Mouse (Mus musculus) layer of hippocampus, postnatal 36 days (tissue): ENCODE results near the gene Syt2. TPM values are rescaled to one million over a fixed set of nuclear protein-coding genes. Genes with fewer than 3 reads are reported as not detected.
A peak's percentile ranks its signal among the peaks of the same experiment; 100 is the strongest.

Source experiments
- DNase-seq, 2 experiments: peaks; one replicate each; pipeline ENCODE4 v3.0.0; 2022
- total RNA-seq, 2 experiments: library from RNA; stranded (reverse); gene quantifications; 2 replicates each; pipeline ENCODE4 v1.2.3; 2021

Syt2 gene
- total RNA-seq, 2 experiments from 2014 or later, result 21.4 to 23.5 TPM

DNA sequence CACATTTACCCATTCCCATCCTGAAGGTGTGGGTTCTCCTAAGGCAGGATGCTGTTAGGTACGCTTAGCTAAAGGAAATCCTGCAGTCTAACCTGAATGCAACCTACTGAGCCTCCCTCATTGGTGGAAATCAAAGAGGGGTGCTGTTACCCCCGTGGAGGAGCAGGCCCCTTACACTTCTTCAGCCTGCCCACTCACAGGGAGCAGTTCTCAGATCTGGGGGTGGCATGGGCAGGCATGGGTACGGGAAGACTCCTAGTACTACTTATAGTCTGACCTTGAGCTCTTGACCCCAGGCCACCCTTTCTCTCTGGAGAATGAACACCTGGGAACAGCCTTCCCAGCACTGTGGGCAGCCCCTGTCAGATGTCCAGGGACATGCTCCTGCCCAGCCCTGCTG is 61.0 kb downstream of the Syt2 start:
- DNase-seq, result no peak

DNA sequence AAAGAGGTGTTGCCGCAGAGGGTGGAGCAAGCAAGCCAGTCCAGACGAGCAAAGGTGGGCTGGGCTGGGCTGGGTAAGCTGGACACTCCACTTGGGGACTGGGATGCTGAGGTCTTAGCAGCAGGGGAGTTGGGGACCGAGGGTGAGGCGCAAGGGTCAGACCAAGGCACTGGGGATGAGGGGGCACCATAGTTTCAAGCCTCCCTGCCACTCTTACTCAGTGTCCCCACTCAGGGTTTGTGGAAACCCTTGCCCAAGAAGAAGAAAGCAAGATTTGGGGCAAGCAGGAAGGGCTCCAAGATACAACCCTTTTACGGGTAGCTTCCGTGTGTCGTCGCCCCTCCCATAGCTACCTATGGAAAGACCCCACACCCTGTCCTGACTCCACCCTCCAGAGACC is 61.8 kb downstream of the Syt2 start:
- no peak for DNase-seq

DNA sequence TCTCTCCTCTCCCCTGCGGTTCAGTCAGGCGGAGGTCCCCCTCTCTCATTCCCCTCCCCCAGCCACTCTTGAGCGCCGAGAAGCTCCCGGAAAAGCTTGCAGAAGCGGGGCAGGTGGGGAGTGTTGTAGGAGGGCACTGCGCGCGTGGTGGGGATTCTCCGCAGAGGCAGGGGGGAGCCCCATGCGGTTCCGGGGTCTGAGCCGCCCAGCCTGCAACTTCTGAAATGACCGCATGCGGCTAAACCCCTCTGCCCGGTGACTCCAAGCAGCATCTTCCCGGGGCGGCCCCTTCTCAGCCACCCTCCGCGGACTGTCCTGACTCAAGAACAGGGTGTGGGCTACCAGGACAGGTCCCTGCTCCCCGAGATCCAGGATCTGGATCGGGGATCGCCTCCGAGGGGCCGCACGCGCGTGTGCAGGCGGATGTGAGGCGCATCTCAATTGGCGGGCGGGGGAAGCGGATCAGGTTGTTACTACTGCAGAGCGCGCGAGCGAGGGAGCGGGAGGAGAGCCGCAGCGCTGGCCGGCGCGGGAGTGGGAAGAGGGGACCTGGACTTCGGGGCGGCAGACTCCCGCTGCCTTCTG is 62.4 kb downstream of the Syt2 start:
- peak; percentile 19 to 37 for DNase-seq

DNA sequence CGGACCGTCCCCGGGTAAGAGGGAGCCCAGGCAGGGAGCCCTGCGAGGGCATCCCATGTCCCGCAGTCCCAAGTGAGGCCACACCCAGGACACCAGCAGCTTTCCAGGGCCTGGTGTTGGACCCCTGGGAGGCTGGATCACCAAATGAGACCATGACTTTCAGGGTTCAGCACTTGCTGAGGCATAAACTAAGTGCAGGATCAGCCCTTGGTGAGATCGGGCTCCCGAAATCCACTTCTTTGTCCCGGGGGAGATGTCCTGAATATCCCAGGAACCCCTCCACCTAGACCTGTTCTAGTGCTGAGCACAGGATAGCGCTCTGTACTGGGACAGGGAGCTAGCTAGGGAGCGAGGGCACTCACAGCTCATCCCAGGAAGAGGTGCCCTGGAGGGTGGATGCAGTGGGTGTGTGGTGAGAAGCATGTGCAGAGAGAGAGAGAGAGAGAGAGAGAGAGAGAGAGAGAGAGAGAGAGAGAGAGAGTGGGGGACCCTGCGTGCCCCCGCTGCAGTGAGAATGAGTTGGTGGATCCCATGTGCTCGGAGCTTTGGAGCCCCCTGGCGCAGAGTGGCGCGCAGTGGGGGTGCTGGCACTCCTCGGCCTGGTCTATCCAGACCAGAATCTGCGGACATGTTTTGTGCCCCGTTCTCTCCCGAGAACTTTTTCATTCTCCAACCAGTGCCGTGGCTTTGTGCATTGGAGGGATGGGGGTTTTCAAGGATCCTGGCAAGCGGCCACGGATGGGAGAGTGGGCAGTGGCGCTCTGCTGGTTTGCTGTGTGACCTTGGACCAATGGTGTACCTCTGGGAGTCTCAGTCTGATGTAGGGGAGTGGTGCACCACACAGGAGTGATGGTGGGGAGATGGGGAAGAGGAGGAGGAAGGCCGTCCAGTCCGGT is 63.2 kb downstream of the Syt2 start:
- no peak for DNase-seq

DNA sequence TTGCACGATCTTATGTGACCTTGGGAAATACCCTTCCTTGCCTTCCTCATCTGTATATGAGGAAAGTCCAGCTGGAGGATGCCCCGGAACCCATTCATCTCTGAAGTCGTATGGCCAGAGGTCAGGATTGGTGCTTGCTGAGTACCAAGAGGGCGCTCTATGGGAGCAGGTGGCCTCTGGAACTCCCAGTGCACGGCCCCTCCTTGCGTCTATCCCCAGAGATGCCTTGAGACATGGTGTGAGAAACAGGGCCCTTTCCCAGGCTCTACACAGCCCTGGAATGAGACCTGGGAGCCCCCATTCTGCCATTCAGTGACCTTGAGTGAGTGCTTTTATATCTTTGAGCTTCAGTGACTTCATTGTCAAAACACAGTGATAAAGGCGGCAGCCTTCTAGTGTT is 64.6 kb downstream of the Syt2 start:
- DNase-seq, result no peak

DNA sequence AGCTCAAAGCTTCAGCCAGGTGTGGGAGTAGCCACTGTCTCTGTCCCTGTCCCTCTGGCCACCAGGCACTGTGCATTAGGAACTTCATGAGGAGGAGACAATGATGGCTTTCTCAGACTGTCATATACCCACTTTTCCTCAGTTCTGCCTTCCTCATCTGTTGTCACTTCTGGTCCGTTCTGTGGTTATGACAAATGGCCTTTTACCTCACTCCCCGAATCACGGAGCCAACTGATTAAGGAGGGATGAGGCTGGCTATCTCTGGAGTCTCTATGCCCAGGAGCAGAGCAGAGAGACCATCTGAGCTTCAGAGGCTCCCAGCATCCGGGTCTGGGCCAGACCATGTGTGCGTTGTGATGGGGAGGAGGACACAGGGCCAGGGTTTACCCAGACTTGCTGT is 65.2 kb downstream of the Syt2 start:
- DNase-seq, result no peak

DNA sequence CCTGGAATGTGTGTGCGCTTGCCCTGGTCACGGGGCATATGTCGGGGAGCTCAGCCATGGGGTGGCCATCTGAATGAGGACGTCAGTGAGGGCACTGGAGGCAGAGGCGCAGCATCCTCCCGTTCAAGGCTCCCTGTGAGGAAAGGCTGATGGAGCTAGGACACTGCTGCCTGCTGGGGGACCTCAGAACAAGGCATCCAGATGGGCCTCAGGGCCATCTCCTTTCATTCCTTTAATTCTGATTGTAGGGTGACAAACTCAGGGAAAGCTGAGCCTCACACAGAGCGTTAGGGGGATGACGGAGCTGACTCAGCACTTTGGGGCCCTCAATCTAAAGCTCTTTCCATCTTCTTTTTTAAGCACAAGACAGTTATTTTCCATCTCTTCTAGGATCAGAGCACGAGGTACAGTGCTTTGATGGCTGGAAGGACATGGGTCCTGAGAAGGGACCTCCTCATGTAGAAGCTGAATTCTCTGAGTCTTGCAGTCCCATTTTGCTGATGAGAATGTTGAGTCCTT is 66.4 kb downstream of the Syt2 start:
- DNase-seq, result no peak

DNA sequence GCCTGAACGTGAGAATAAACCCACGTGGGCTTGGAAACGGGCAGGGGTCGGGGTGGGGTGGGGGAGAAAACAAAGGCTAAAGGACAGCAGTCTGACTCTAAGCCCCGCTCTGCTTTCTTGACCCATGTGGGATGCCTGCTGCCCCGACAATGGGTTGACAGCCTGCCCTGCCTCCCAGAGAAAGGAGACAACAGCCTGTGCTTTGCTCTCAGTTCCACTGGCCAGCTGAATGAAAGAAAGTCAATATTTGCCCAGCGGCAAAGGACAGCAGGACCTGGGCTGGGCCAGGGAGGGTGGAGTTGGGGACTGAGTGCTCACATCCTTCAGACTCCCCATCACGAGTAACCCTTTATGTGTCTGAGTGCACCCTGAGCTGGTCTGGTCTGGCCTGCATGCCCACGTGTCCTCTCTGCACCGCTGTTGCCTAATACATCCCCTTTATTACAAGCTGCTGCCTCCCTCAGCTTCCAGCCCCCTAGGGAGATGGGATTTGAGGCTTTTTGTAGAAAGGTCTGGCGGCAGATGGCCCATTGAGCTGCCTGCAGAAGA is 67.0 kb downstream of the Syt2 start:
- no peak for DNase-seq

DNA sequence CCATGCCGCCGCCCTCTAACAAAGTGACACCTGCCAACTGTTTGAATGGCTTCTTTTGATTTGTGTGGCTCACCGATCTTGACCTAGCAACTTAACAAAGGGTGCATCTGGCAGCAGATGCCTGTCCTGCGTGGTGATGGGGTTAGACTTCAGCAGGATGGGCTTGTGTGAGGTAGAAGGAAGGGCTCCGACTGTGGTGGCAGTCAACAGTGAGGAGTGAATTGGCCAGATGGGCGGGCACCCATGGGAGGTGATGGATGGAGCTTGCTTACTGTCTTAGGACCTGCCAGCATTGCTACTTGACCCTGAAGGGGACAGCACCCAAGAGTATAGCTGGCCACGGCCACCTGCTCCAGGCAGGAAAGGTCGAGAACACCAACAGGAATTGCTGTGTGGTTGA is 67.7 kb downstream of the Syt2 start:
- no peak for DNase-seq

DNA sequence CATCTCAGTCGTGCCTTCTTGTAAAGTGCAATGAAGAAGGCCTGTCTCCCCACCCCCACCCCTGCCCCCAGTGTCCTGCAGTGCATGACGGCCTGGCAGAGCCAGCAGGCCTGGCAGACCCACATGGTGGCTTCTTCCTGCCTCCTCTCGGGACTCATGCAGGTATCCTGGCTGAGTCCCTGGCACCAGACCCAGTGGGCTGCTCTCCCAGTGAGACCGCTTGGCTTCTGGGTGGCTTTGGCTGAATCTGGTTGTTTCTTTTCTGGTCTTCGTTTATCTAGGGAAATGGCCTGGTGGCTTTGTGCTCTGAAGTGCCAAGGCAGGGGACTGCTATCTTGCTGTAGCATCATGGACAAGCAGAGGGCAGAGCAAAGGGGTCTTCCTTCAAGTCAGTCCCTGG is 68.6 kb downstream of the Syt2 start:
- DNase-seq, result no peak

DNA sequence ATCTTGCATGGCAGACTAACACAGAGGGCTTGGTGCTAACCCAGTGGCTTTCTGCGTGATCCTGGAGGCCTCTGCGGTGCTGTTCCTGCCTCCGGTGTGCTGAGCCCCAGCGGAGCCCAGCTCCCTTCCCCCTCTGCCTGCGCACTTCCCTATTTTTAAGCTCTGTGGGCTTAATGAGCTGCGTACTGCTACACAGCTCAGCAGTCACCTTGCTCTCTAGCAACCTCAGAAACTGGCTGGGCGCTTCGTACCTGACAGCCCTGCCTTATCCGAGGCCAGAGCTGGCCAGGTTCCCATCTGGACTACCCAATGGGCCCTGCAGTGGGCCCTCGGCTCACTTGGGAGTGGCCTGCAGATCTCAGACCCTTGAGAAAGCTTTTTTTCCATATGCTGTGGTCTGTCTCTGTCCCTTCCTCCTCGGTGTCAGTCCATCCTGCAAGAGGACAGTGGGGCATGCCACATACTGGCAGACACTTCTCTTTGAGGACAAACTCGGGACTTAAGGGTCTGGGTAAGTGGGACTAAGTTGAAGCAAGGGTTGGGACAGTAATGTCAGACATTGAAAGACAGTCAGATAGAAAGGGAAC is 73.3 kb downstream of the Syt2 start:
- DNase-seq, result no peak

DNA sequence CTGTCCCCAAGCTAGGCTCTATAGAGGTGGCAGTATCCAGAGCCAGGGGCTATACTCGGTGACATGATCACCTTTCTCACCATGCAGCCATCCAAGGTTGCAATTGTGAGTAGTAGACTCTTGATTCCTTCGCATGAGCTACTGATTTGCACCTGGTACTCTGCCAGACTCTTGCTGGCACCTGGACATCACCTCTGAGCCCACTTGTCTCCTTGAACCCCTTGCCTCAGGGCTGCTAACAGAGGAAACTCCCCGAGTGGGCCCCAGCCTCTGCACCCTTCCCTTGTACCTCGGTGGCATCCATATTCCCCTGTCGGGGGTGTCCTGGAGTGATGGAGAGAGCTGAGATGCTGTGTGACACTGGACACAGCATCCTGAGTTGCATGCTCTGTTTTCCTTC is 75.0 kb downstream of the Syt2 start:
- no peak for DNase-seq

DNA sequence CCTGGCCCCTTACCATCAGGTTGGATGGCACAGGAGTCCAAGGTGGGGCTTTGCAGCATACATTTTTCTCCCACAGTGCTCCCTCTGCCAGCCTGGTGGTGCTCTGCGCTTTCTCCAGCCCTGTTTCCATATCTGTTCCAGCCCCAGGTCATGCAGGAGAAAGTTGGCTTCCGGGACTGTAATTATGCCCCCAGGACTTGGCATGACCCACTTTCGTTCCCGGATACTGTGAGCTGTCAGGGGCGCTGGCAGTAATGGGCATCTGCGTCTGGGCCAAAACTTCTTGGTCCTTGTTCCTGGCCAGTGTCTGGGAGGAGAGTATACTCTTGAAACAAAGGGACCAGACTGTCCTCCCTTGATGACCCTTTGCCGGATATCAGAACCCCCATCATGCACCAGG is 76.4 kb downstream of the Syt2 start:
- DNase-seq, result no peak

DNA sequence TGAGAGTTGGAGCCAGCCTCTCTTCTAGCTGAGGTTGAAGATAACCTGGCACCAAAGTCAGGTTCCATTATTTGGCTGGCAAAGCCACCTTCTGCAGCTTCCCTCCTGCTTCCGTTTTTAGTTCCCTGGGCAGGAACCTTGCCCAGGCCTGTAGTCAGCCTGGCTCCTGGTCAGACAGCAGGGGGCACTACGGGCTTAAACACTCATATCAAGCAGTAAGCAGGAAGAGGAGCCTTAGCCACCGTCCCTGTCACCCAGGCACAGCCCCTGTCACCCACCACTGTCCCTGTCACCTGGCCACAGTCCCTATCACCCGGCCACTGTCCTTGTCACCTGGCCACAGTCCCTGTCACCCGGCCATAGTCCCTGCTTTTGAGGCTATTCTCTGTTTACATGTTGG is 78.8 kb downstream of the Syt2 start:
- no peak for DNase-seq

DNA sequence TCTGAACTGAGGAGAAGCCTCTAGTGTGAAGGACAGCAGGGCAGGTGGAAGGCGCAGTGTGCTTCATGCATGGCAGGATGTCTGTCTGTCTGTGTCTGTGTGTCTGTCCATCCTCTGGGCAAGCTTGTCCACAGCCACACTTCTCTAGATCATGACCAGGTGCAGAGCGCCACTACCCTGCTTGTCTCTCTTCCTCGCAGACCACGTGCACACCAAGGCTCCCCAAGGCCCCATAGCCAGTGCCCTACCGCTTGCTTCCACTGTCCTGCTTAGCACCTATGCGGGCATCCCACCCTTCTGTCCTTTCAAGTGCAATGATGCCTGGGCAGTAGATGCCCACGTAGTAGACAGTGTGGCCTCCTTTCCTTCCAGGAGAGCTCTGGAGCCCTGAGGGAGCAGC is 80.0 kb downstream of the Syt2 start:
- no peak for DNase-seq

DNA sequence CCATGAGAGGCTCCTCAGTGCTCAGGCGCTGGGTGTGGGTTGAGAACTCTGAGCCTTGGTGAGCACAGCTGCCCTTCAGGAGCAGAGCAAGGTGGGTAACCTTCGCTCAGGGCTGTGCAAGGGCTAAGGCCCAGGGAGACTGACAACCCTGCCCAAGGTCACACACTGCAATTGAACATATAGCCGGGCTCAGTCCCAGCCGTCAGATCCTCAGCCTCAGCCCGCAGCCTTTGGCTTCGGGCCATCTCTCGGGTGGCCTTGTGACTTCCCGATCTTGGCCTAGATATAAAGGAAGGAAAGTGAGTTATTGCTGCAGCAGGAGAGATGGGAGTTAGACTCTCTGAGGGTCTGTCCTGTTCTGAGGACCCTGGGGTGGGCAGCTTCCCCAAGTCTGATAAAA is 80.8 kb downstream of the Syt2 start:
- no peak for DNase-seq

DNA sequence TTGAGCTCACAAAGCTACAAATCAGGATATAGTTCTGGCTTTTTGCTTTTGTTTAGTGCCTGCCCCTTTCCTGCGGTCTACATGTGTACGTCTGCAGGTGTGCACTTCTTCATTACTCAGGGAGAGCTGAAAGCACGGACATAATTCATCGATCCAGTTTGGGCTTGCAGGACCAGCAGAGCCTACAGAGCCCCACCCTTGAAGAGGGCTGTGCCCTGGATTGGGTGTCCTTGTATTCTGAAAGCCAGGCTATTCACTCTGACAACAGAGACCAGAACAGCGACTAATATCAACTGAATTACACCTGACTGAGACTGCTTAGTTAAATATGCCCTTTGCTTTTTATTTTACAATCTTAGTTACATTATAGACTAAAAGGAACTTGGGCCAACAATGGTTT is 87.2 kb downstream of the Syt2 start:
- no peak for DNase-seq

DNA sequence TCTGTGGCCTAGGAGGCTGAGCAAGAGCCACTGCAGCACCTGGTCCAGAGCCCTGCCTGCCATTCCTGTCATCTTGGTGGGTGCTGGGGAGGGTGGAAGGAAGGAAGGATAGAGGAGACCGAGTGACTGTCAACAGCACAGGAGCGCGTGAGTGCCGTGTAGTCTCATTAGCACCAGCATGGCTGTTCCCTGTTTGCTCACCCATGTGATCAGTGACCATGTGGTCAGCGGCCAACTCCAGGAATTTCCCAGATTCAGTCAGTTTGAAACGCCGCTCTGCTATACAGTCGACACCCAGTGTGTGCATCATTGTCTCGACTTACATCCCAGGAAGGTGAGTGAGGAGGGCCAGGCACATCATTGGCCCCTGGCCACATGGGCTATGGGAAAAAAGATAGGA is 91.0 kb downstream of the Syt2 start:
- DNase-seq, result no peak

DNA sequence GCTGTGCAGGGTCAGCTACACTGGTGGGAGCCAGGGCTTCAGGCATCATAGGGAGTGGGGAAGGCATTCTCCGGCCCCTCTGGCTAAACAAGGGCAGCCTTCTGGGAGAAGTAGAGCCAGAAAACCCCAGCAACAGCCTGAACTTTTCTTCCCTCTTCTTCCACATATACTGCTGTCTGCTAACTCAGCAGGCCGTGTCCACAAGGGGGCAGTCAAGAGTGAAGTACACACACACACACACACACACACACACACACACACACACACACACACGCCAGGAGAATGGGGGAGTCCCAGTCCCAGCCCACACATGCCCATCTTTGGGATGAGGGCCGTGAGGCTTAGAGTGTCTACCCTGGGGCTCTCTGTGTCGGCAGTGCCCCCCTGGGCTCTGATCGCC is 95.0 kb downstream of the Syt2 start:
- no peak for DNase-seq

DNA sequence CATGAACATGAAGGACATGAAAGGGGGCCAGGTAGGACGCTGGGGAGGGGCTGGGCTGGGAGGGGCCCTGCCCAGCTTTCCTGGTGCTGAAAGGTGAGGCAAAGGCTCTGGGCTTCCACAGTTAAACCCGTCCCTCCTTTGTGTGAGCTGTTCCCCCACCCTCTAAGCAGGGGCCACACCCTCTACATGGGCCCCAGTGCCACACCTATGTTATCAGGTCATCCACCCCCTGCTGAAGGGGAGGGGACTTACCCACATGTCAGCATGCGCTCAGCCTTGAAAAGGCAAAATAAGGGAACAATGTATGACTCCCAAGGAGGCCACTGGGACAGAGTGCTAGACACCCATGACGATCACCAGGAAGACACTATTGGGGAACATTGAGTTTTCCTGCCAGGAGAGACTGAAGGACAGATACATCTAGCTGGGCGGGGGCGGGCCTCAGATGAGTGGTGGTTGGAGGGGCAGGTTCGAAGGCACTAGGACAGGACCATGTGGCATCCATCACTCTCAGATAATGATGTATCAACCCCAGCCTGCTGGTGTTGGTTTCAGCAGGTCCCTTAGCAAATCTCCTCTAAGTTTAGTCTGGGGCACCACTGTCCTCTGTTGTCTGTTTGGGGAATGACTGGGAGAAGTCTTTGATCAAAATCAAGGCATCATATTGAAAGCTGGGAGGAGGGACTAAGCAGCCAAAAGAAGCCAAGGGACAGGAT is 95.6 kb downstream of the Syt2 start:
- DNase-seq, result no peak

DNA sequence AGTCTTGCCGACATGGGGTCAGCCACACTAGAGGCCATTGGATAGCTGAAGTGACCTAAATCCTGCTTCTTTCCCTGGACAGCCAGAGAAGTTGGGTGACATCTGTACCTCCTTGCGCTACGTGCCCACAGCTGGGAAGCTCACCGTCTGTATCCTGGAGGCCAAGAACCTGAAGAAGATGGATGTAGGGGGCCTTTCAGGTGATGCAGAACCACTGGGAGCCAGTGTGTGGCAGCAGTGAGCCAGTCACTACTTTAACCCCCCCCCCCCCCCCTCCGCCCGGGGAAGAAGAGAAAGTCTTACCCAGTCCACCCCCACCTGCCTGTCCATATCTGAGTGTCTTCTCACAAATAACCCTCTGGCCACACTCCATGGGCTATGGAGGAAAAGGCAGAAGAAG is 99.2 kb downstream of the Syt2 start:
- no peak for DNase-seq

DNA sequence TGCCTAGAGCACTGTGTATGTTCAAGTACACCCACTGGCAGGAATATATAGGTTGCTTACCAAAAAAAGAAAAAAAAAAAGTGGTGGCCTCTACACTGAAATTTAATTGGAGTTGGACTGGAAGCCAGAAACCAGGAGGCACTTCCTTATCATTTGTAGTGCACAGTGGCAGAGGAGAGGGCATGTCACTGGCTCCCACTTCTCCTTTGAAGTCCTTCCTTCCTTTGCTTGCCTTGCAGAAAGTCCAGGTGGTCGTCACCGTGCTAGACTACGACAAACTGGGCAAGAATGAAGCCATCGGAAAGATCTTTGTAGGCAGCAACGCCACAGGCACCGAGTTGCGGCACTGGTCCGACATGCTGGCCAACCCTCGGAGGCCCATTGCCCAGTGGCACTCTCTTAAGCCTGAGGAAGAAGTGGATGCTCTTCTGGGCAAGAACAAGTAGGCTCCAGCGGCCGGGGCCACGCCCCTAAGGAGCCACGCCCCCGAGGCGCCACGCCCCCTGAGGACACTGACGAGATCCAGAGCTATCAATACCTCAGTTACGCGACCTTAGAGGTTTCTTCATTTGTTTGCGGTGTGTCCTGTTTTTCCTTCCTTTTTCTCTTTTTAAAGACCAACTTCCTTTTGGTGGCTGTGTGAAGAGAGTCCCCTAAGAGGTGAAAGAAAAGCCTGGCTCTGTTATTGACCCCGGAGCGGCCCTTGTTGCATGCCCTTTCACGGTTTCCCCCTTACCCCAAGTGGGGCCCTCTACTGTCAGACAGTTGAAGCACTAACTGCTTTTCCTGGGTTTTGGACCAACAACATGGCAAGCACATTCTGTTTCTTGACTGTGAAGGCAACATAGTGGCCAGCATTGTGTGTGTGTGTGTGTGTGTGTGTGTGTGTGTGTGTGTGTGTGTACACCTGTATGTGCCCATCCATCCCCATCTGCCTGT is 101.0 kb downstream of the Syt2 start:
- DNase-seq, result no peak
